In genomic region chr4:123617727-123618389, GRCm38 (mm10) we compare ENCODE assay signal across 12 mouse cellular contexts.
DNase-seq lines count a peak whose midpoint lies in the region; ATAC-seq and TF ChIP-seq lines count a peak whose summit lies in the region.
"Had no signal": no experiment of that assay in that cellular context is flagged by ENCODE, and none has a peak within 500 bp of the region (broad histone marks: within the 10 kb centered on the region; RNA-seq: fewer than 3 reads in every experiment).

No protein-coding gene starts in this region.

- H3K4me1 ChIP-seq in heart, postnatal 0 days (ENCODE audit: control insufficient read depth, insufficient read depth), result peaks cover 49% of the 10 kb centered on the region
- H3K4me1 ChIP-seq in lung, postnatal 0 days (ENCODE audit: insufficient read depth, low read depth, low read length), result peaks cover 30% of the 10 kb centered on the region; the same call in 1 of the 2 replicates
- H3K4me1 ChIP-seq in lung, adult 2 months (ENCODE audit: control insufficient read depth, insufficient read depth, low read length), result peaks cover 40% of the 10 kb centered on the region
- peaks cover 13% of the 10 kb centered on the region; the same call in 1 of the 2 replicates for H3K4me1 ChIP-seq in embryonic facial prominence, embryonic 15.5 days
- peaks cover 16% of the 10 kb centered on the region for H3K4me1 ChIP-seq in midbrain, embryonic 16.5 days (ENCODE audit: control insufficient read depth, insufficient read depth, low read length)

- H3K9me3 ChIP-seq in heart, postnatal 0 days (replicated peaks; ENCODE audit: control insufficient read depth, low read length), result no peaks in the 10 kb centered on the region
- H3K9me3 ChIP-seq in lung, postnatal 0 days (ENCODE audit: low read length), result no peaks in the 10 kb centered on the region
- H3K9me3 ChIP-seq in embryonic facial prominence, embryonic 15.5 days (replicated peaks), result no peaks in the 10 kb centered on the region
- no peaks in the 10 kb centered on the region for H3K9me3 ChIP-seq in midbrain, embryonic 16.5 days (replicated peaks; ENCODE audit: control insufficient read depth, low read length, poor library complexity, severe bottlenecking)

- intact Hi-C loops in heart, postnatal 36 days (cut with DNase I), result no loop called here

- 74% methylated on average over 5 of the region's 5 CpGs for WGBS in heart, postnatal 0 days
- WGBS in lung, postnatal 0 days, result 73% methylated on average over 5 of the region's 5 CpGs
- 60% methylated on average over 5 of the region's 5 CpGs for WGBS in lung, adult 2 months
- 39% methylated on average over 5 of the region's 5 CpGs for WGBS in embryonic facial prominence, embryonic 15.5 days
- WGBS in midbrain, embryonic 16.5 days, result 79% methylated on average over 5 of the region's 5 CpGs

- TF ChIP-seq EP300 in heart, postnatal 0 days (IDR thresholded peaks at IDR 0.05; ENCODE audit: low read depth), result no peak
- TF ChIP-seq EP300 in lung, postnatal 0 days (IDR thresholded peaks at IDR 0.05), result no peak

- TF ChIP-seq CTCF in heart, postnatal 0 days (IDR thresholded peaks at IDR 0.05; ENCODE audit: low read depth), result no peak
- TF ChIP-seq CTCF in lung, postnatal 0 days (IDR thresholded peaks at IDR 0.05), result no peak
- TF ChIP-seq CTCF in lung, adult 2 months (IDR thresholded peaks at IDR 0.05; ENCODE audit: insufficient read depth, low read length), result no peak

- H3K36me3 ChIP-seq in heart, postnatal 0 days (replicated peaks; ENCODE audit: control insufficient read depth, insufficient read depth, low read length), result no peaks in the 10 kb centered on the region
- no peaks in the 10 kb centered on the region for H3K36me3 ChIP-seq in lung, postnatal 0 days (ENCODE audit: insufficient read depth, low read length)
- no peaks in the 10 kb centered on the region for H3K36me3 ChIP-seq in embryonic facial prominence, embryonic 15.5 days
- no peaks in the 10 kb centered on the region for H3K36me3 ChIP-seq in midbrain, embryonic 16.5 days (ENCODE audit: control insufficient read depth, insufficient read depth, low read length)

- no peak for DNase-seq in heart, postnatal 0 days (ENCODE audit: low spot score)
- no peak for DNase-seq in heart, postnatal 36 days
- no peak for DNase-seq in lung, postnatal 0 days (ENCODE audit: low spot score)
- DNase-seq in lung, adult 2 months, result no peak
- DNase-seq in adrenal gland, postnatal 4 days (ENCODE audit: low spot score in 2 of 2), result no peak
- no peak for DNase-seq in gastrocnemius, adult 8-10 months (ENCODE audit: low spot score in 2 of 2)
- DNase-seq: spleen, adult 18-20 months; thymus, adult 2 months had no signal

- ATAC-seq in heart, postnatal 0 days (ENCODE audit: insufficient read depth, low read depth), result no peak
- ATAC-seq in lung, postnatal 0 days, result no peak
- no peak for ATAC-seq in embryonic facial prominence, embryonic 15.5 days (ENCODE audit: insufficient number of reproducible peaks, low FRiP score, low TSS enrichment, low read depth)
- no peak for ATAC-seq in midbrain, embryonic 16.5 days
- ATAC-seq: activated CD4-positive, CD25-positive, alpha-beta regulatory T cell, adult 4 months had no signal

- no peaks in the 10 kb centered on the region for H3K27me3 ChIP-seq in heart, postnatal 0 days (ENCODE audit: control insufficient read depth, insufficient read depth, low read length)
- no peaks in the 10 kb centered on the region for H3K27me3 ChIP-seq in lung, postnatal 0 days (replicated peaks; ENCODE audit: insufficient read depth, low read length)
- H3K27me3 ChIP-seq in embryonic facial prominence, embryonic 15.5 days, result no peaks in the 10 kb centered on the region
- no peaks in the 10 kb centered on the region for H3K27me3 ChIP-seq in midbrain, embryonic 16.5 days (ENCODE audit: control insufficient read depth, insufficient read depth, low read depth, low read length)

- no peak for TF ChIP-seq POLR2A in lung, adult 2 months (IDR thresholded peaks at IDR 0.05; ENCODE audit: borderline replicate concordance, extremely low read depth, low read depth, low read length)

- H3K4me3 ChIP-seq in heart, postnatal 0 days (ENCODE audit: low read depth, low read length), result no peak overlapping the region
- H3K4me3 ChIP-seq in lung, postnatal 0 days (ENCODE audit: low read depth, low read length), result no peak overlapping the region
- no peak overlapping the region for H3K4me3 ChIP-seq in lung, adult 2 months (replicated peaks; ENCODE audit: extremely low read depth, low read depth, low read length)
- no peak overlapping the region for H3K4me3 ChIP-seq in embryonic facial prominence, embryonic 15.5 days (replicated peaks)
- H3K4me3 ChIP-seq in midbrain, embryonic 16.5 days (ENCODE audit: low read depth, low read length), result no peak overlapping the region

- peak overlapping the region; percentile 70; the same call in 1 of the 2 replicates for H3K27ac ChIP-seq in heart, postnatal 0 days (ENCODE audit: low read depth)
- peak overlapping the region; percentile 76 for H3K27ac ChIP-seq in lung, postnatal 0 days (ENCODE audit: low read length)
- H3K27ac ChIP-seq in embryonic facial prominence, embryonic 15.5 days (replicated peaks), result peak overlapping the region; percentile 22; the same call in 1 of the 2 replicates
- peak overlapping the region; percentile 32 for H3K27ac ChIP-seq in midbrain, embryonic 16.5 days (ENCODE audit: low read length)

- H3K4me2 ChIP-seq in heart, postnatal 0 days (ENCODE audit: low read depth, low read length), result no peak overlapping the region
- no peak overlapping the region for H3K4me2 ChIP-seq in lung, postnatal 0 days (replicated peaks; ENCODE audit: low read depth, low read length)
- H3K4me2 ChIP-seq in embryonic facial prominence, embryonic 15.5 days (replicated peaks), result no peak overlapping the region
- no peak overlapping the region for H3K4me2 ChIP-seq in midbrain, embryonic 16.5 days (ENCODE audit: low read length)
- H3K4me2 ChIP-seq: liver, embryonic 11.5 days had no signal

- H3K9ac ChIP-seq in heart, postnatal 0 days (replicated peaks; ENCODE audit: low read depth, low read length), result no peak overlapping the region
- 0 out of 2 replicates have a peak overlapping the region, but pooled peaks have one; percentile 0 for H3K9ac ChIP-seq in lung, postnatal 0 days (replicated peaks; ENCODE audit: low read depth)
- no peak overlapping the region for H3K9ac ChIP-seq in embryonic facial prominence, embryonic 15.5 days
- H3K9ac ChIP-seq in midbrain, embryonic 16.5 days (ENCODE audit: low read depth, low read length), result no peak overlapping the region

Comparison
In these comparisons a context has a peak if more than half of its experiments do, and no peak if none do; other contexts are left out.
1. H3K27ac ChIP-seq: peak in every context shown above with its lines; median percentile 76 in lung, postnatal 0 days; 70 in heart, postnatal 0 days; 32 in midbrain, embryonic 16.5 days; 22 in embryonic facial prominence, embryonic 15.5 days.